Mouse (Mus musculus): ENCODE results near the gene 9430097D07Rik.

The 9430097D07Rik gene

DNA sequence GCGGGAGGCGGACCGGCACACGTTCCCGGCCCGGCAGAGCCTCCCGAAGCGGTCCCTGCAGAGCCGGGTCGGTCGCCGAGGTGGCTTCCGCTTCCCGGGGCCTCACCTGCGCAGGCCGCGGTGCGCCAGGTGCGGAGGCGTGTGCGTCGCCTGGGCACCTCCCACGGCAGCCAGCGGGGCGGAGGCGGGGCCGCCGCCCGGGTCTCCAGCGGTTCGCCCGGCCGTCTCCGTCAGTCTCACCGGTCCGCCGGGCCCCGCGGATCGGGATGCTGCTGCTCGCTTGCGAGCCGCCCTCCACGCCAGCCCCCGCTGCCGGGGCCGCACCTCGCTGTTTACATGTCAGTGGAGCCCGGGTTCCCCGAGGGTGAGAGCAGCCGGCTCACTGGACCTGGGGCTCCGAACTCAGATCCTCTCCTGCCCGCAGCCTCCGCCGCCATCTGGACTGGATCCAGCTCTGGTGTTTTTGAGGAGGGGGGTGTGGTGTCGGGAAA lies 39.9 kb downstream of the 9430097D07Rik start:
- DNase-seq (ENCODE audit: low spot score in 2 of 2): peak; percentile 25 to 30

DNA sequence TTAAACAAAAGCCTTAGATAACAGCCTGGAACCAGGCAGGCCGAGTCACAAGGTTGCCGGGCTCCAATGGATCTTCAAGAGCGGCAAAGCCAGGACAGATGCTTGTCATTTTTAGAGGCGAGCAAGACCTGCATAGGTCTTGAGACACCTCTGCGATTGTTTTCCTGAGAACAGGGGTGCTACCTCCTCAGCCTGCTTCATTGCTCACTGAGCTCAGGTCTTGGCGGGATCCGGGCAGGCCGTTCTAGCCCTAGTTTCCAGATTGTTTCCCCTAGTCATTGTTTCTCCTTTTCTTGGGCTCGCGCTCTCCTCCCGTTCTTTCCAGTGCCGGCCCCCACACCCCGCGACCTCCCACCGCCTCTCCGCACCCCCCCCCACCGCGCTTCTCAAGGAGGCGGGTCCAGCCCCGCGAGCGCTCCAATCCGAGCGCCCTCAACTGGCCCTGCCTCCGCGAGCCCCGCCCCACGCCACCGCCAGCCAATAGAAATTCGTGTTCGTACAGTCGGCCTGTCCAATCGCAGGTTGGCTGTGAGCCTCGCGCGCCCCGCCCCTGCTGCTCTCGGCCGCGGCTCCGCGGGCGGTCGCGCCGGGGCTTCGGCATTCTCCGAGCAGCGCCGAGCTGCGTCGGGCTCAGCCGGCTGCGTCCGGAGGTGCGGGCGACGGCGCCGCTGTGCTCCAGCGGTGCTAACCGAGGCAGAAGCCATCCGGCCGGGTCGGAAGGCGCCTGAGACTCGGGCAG lies 40.6 kb downstream of the 9430097D07Rik start, which contains the start of gene Fam102a:
Fam102a (plus strand) TSS at position 600 of the 739 bp plus-strand sequence.
- peak; percentile 98 for DNase-seq (ENCODE audit: low spot score in 2 of 2)

DNA sequence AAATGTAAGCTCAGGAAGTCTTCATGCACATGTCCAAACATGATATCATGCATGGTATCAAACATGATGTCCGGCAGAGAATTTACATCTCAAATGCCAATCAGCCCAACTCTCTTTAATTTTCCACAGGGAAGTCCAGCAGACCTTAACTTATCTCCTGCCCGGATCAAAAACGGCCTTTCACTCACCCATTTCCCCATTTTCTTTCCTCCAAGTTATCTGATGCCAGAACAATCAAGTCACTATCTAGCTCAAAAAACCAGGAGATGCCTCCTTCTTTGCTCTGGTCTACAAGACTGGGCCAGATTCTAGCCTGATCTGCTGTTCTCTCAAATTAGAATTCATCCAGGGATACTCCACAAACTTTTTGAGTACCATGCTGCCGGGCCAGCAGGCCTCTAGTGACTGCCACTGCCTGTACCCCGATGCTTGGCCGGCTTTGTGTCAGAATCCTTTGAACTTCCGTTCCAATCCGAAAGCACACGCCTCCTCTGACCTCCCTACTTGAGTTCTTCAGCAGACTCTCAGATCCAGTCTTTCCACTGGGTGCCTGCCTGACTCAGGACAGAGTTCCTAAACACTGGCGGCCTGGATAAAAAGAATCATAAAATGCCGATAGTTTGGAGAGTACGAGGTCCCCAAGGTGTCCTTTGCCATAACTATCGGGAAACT lies 41.3 kb downstream of the 9430097D07Rik start:
- no peak for DNase-seq (ENCODE audit: low spot score in 2 of 2)

DNA sequence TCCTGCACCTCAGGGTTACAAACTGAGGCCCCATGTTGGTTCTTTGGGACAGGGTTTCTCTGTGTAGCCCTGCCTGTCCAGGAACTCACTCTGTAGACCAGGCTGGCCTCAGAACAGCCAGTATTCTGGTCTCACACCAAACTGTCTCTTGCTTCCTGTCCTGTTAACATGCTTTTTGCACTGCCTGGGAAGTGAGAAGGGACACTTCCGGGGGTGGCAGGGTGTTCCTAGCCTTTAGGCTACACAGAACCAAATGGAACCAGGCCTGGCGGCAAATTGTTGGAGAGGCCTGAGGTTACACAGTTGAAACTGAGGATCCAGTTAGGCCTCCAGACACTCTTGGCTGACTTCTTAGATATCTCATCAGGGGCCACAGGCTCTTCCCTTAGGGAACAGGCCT lies 42.3 kb downstream of the 9430097D07Rik start:
- DNase-seq (ENCODE audit: low spot score in 2 of 2): no peak

DNA sequence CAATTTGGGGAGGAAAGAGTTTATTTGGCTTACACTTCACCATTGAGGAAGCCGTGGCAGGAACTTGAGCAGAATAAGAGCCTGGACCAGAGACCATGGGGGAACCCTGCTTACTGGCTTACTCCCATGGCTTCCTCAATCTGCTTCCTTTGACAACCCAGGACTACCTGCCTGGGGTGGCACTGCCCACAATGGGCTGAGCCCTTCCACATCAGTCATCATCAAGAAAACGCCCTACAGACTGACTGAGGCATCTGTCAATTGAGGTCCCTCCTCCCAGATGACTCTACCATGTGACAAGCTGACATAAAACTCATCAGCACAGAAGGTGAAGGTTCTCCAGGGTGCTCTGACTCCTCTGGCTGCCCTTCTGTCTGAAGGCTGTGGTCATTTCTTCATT lies 45.0 kb downstream of the 9430097D07Rik start:
- no peak for DNase-seq (ENCODE audit: low spot score in 2 of 2)

DNA sequence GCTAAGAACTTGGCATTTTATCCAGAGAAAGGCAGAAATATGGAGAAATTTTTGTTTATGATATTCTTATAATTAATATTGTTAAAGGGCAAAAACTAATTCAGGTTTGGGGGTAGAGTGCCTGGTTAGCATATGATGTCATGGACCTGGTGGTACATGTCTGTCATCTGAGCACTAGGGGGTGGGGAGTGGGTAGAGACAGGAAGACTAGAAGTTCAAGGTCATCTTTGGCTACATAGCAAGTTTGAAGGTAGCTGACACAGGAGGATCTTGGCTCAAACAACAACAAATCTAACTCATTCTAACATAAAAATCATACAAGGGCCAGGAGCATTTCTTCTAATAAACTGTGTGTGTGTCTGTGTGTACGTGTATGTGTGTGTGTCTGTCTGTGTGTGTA lies 47.2 kb downstream of the 9430097D07Rik start:
- no peak for DNase-seq (ENCODE audit: low spot score in 2 of 2)

DNA sequence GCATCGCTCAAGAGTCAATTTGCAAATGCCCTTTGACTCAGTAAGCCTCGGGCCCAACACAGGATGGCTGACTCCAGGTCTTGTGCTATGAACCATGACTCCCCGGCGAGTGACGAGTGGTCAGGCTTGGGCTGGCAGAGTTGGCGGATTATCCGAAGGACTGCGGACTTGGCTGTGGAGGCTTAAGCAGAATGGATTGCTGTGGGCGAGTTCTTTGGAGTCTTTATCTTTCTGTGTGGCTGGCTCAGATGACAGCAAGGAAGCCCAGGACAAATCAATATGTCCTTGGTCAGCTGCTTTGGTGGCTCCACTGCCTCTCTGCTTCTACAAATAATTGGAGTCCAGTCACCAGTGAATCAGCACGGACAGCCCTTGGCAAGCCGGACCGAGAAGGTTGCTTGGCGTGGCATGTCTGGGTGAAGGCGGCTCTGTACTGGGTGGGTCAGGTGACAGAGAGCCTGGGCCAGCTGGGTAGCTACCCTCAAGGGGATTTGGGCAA lies 48.0 kb downstream of the 9430097D07Rik start:
- no peak for DNase-seq (ENCODE audit: low spot score in 2 of 2)

DNA sequence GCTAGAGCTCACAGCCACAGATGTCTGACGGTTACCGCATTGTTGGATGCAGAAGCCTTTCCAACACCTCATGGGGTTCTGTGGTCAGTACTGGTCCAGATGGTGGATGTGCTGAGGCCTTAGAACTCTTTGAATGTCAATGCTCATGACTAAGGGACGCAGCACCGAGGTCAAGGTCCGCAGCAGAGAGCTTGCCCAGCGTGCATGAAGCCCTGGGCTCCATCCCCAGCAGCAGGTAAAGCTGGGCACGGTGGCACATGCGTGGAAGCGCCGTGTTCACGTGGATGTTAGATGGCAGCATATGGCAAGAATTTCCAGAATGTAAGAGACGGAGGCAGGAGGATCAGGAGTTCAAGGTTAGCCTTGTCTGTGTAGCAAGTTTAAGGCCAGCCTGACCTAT lies 49.7 kb downstream of the 9430097D07Rik start:
- DNase-seq (ENCODE audit: low spot score in 2 of 2): no peak

DNA sequence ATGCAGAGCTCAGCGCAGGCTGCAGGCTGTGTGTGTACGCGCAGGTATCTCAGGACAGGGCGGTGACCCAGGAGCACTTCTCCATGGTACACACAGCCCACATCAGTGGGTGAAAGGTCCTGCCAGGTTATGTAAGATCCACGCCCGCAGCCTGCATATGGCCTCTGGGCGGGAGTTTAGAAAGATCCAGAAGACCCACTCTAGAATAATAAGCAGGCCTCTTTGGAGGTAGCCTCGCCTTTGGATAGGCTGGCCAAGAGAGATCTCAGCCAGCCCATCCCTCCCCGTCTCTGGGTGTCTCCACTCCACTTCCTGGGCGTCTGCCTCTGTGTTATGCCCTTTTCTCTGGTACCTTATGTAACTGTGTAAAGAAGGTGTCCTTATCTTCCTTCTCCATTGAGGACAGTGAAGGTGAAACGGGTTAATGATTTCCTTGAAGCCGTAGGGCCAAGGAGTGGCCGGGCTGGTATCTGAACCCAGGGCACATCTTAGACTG lies 50.9 kb downstream of the 9430097D07Rik start:
- no peak for DNase-seq (ENCODE audit: low spot score in 2 of 2)

All from right cerebral cortex, postnatal 36 days (tissue).